Mouse (Mus musculus): Measurements from ENCODE around the gene Ccna2. TPM values are rescaled to one million over a fixed set of nuclear protein-coding genes. Genes with fewer than 3 reads are reported as not detected.
"Not testable (repeated sequence)": the region's sequence is repeated elsewhere in the genome, so short reads cannot be mapped to it uniquely, and the experiment has no call there.

The Ccna2 gene
- polyA plus RNA-seq (2014; fragmentation: Nextera tagmentation; extraction: Ambion mirVana), result 196 and 200 TPM in 2 replicates

DNA sequence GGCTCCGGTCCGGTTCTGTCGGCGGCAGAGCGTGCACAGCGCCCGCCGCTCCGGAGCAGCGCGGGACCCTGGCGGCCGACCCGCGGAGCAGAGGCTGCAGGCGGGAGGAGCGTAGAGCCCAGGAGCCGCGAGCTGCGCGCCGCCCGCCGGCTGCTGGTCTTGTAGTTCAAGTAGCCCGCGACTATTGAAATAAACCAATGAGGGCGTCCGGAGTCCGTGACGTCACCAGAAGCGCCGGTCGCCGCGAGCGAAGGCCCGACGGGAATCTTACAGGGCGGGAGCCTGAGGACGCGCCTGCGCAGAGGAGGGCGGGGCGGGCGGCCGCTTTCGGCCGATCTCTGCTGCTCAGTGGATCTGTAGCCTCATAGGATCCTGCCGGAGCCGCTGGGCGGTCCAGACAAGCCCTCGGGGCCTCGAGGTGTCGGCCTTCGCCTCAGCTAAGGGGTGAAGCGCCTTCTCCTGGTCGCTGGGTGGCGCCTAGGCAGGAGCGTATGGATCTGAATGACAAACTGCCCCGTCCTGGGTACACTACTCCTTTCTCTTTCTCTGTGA is at the start of gene Ccna2:
Ccna2 (minus strand) TSS at position 324 of the 552 bp plus-strand sequence.
- Histone ChIP-seq H3K36me3 (ENCODE audit: control insufficient read depth, insufficient read depth, low read length) (peaks cover 28% of the 10 kb centered on the region), H3K9me3 (ENCODE audit: control insufficient read depth, low read depth, low read length) (no peaks in the 10 kb centered on the region), H3K4me2 (replicated peaks; ENCODE audit: low read depth, low read length) (peak within 1 kb of the TSS; percentile 73), H3K27ac (ENCODE audit: low read length) (peak within 1 kb of the TSS; percentile 79), H3K4me3 (ENCODE audit: low read depth, low read length) (peak within 1 kb of the TSS; percentile 91), H3K9ac (replicated peaks; ENCODE audit: low read depth, low read length) (peak within 1 kb of the TSS; percentile 85), H3K4me1 (ENCODE audit: control insufficient read depth, insufficient read depth, low read length) (peaks cover 6% of the 10 kb centered on the region; the same call in 1 of the 2 replicates), H3K27me3 (ENCODE audit: control insufficient read depth, insufficient read depth, low read length) (no peaks in the 10 kb centered on the region)
- 0% methylated on average over 60 of the region's 60 CpGs for WGBS
- ATAC-seq (ENCODE audit: insufficient number of reproducible peaks, insufficient read depth, low FRiP score, low read depth), result peak; percentile 100

GRCm38 (mm10) chr3:36618181-36618580 is 46.2 kb upstream of the Ccna2 start:
- Histone ChIP-seq H3K4me1 (ENCODE audit: control insufficient read depth, insufficient read depth, low read length) (no peaks in the 10 kb centered on the region), H3K9ac (replicated peaks; ENCODE audit: low read depth, low read length) (no peak overlapping the region), H3K9me3 (ENCODE audit: control insufficient read depth, low read depth, low read length) (no peaks in the 10 kb centered on the region), H3K27me3 (ENCODE audit: control insufficient read depth, insufficient read depth, low read length) (no peaks in the 10 kb centered on the region), H3K4me3 (ENCODE audit: low read depth, low read length) (no peak overlapping the region), H3K36me3 (ENCODE audit: control insufficient read depth, insufficient read depth, low read length) (no peaks in the 10 kb centered on the region), H3K4me2 (replicated peaks; ENCODE audit: low read depth, low read length) (no peak overlapping the region), H3K27ac (ENCODE audit: low read length) (no peak overlapping the region)
- no peak for ATAC-seq (ENCODE audit: insufficient number of reproducible peaks, insufficient read depth, low FRiP score, low read depth)
- 55% methylated on average over 7 of the region's 7 CpGs for WGBS

DNA sequence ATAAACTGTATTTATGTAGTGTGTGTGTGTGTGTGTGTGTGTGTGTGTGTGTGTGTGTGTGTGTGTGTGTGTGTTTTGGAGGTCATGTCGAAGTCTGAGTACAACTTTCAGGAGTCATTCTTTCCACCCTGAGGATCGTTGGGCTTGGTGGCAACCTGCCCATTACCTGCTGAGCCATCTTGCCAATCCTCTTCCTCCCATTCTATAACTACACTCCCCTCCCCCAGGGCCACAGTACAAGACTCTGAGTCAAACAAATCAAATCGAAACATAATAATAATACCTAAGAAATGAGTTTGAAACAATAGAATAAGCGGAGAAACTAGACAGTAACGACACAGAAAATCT is 41.9 kb upstream of the Ccna2 start:
- H3K36me3 ChIP-seq (ENCODE audit: control insufficient read depth, insufficient read depth, low read length), result no peaks in the 10 kb centered on the region; the same call in 1 of the 2 replicates
- no peaks in the 10 kb centered on the region for H3K4me1 ChIP-seq (ENCODE audit: control insufficient read depth, insufficient read depth, low read length)
- H3K4me3 ChIP-seq (ENCODE audit: low read depth, low read length), result no peak overlapping the region
- no peaks in the 10 kb centered on the region for H3K27me3 ChIP-seq (ENCODE audit: control insufficient read depth, insufficient read depth, low read length)
- no peaks in the 10 kb centered on the region for H3K9me3 ChIP-seq (ENCODE audit: control insufficient read depth, low read depth, low read length)
- no peak overlapping the region for H3K27ac ChIP-seq (ENCODE audit: low read length)
- H3K4me2 ChIP-seq (replicated peaks; ENCODE audit: low read depth, low read length), result peak overlapping the region; percentile 66; the same call in 1 of the 2 replicates
- no peak for ATAC-seq (ENCODE audit: insufficient number of reproducible peaks, insufficient read depth, low FRiP score, low read depth)
- H3K9ac ChIP-seq (replicated peaks; ENCODE audit: low read depth, low read length), result no peak overlapping the region
- 62% methylated on average over 5 of the region's 5 CpGs for whole genome bisulfite sequencing

DNA sequence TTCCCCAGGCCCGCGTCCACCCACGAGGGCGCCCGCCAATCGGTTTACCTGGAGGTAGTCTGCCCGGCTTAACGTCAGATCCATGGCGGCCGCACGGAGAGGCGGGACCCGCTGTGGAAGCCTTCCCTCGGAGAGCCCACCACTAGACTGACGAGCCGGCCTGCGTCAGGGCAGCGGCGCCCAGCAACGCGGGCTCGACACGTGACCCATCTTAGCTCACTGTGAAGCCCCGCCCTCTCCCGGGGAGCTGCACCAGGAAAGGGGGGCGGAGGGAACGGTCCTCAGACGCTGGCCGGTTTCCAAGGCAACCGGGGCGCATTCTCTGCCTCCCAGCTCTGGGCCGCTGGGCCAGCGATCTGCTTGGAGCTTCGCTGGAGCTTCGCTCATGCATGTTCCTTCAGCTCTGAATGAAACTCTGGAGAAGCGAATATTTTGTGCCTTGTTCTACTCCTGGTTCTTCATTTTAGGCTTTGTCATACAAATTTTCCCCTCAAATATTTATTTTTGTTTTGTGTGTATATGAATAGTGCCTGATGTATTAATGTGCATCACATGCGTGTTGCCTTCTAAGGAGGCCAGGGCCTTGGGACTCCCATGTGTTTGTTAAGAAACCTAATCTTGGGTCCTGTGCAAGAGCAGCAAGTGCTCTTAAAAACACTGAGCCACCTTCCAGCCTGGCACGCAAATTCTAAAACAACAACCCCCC is 41.4 kb upstream of the Ccna2 start, which contains the start of gene Bbs7:
Bbs7 (minus strand) TSS at position 276 of the 706 bp plus-strand sequence.
- H3K36me3 ChIP-seq (ENCODE audit: control insufficient read depth, insufficient read depth, low read length), result no peaks in the 10 kb centered on the region; the same call in 1 of the 2 replicates
- H3K9me3 ChIP-seq (ENCODE audit: control insufficient read depth, low read depth, low read length), result no peaks in the 10 kb centered on the region
- H3K9ac ChIP-seq (replicated peaks; ENCODE audit: low read depth, low read length), result peak within 1 kb of the TSS; percentile 43
- peak within 1 kb of the TSS; percentile 58 for H3K4me3 ChIP-seq (ENCODE audit: low read depth, low read length)
- 4% methylated on average over 38 of the region's 38 CpGs for WGBS
- no peaks in the 10 kb centered on the region for H3K27me3 ChIP-seq (ENCODE audit: control insufficient read depth, insufficient read depth, low read length)
- H3K27ac ChIP-seq (ENCODE audit: low read length), result no peak within 1 kb of the TSS
- H3K4me2 ChIP-seq (replicated peaks; ENCODE audit: low read depth, low read length), result peak within 1 kb of the TSS; percentile 66
- no peaks in the 10 kb centered on the region for H3K4me1 ChIP-seq (ENCODE audit: control insufficient read depth, insufficient read depth, low read length)
- ATAC-seq (ENCODE audit: insufficient number of reproducible peaks, insufficient read depth, low FRiP score, low read depth), result peak; percentile 100

- no peak overlapping the region for H3K27ac ChIP-seq (ENCODE audit: low read length)
- no peaks in the 10 kb centered on the region for H3K9me3 ChIP-seq (ENCODE audit: control insufficient read depth, low read depth, low read length)
- H3K4me2 ChIP-seq (replicated peaks; ENCODE audit: low read depth, low read length), result peak overlapping the region; percentile 66
- H3K4me1 ChIP-seq (ENCODE audit: control insufficient read depth, insufficient read depth, low read length), result no peaks in the 10 kb centered on the region
- no peaks in the 10 kb centered on the region; the same call in 1 of the 2 replicates for H3K36me3 ChIP-seq (ENCODE audit: control insufficient read depth, insufficient read depth, low read length)
- no peaks in the 10 kb centered on the region for H3K27me3 ChIP-seq (ENCODE audit: control insufficient read depth, insufficient read depth, low read length)
- peak; percentile 12; the same call in 1 of the 2 replicates for ATAC-seq (ENCODE audit: insufficient number of reproducible peaks, insufficient read depth, low FRiP score, low read depth)
- H3K4me3 ChIP-seq (ENCODE audit: low read depth, low read length), result peak overlapping the region; percentile 58
- peak overlapping the region; percentile 43 for H3K9ac ChIP-seq (replicated peaks; ENCODE audit: low read depth, low read length)
- WGBS, result 4% methylated on average over 6 of the region's 6 CpGs
Measured at GRCm38 (mm10) chr3:36612687-36613086, 40.7 kb upstream of the Ccna2 start.

DNA sequence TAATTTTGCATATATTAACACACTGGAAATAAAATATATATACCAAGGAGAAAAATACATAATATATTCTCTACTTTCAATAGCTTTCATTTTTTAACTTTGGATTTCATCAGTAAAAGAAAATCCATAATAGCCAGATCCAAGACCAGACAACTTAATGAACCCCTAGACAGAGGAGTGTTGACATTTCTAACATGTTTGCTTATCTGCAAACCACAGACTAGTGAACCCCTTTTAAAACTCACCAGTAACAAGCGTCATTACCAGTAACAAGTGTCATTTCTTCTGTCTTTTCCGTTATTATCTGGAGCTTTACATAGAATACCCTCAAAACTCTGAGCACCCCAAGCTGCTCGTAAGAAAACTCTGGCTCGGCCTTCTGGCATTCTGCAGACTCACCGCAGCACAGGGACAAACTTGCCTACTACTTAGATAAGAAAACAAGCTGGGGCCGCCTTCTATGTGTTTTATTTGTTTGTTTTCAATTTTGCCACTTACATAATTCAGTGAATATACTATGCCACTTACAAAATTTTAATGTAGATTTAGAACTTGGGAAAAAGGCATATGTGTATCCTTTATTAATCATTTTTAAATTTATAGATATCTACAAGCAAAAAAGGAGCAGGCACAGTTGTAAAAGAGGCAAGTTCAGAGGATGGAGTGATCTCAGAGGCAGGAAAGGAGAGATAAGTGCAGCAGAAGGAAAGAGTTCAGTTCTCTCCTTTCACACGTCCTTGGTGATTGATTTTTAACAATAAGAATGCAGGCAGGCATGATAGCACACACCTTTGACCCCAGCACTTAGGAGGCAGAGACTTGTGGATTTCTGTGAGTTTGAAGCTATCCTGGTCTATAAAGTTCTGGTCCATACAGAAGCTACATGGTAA is 34.2 kb upstream of the Ccna2 start:
- Histone ChIP-seq H3K4me1 (ENCODE audit: control insufficient read depth, insufficient read depth, low read length) (no peaks in the 10 kb centered on the region), H3K27me3 (ENCODE audit: control insufficient read depth, insufficient read depth, low read length) (no peaks in the 10 kb centered on the region), H3K4me3 (ENCODE audit: low read depth, low read length) (no peak overlapping the region), H3K27ac (ENCODE audit: low read length) (no peak overlapping the region), H3K4me2 (replicated peaks; ENCODE audit: low read depth, low read length) (no peak overlapping the region), H3K9ac (replicated peaks; ENCODE audit: low read depth, low read length) (no peak overlapping the region), H3K36me3 (ENCODE audit: control insufficient read depth, insufficient read depth, low read length) (no peaks in the 10 kb centered on the region; the same call in 1 of the 2 replicates), H3K9me3 (ENCODE audit: control insufficient read depth, low read depth, low read length) (no peaks in the 10 kb centered on the region)
- 63% methylated on average over 7 of the region's 7 CpGs for WGBS
- ATAC-seq (ENCODE audit: insufficient number of reproducible peaks, insufficient read depth, low FRiP score, low read depth), result no peak

DNA sequence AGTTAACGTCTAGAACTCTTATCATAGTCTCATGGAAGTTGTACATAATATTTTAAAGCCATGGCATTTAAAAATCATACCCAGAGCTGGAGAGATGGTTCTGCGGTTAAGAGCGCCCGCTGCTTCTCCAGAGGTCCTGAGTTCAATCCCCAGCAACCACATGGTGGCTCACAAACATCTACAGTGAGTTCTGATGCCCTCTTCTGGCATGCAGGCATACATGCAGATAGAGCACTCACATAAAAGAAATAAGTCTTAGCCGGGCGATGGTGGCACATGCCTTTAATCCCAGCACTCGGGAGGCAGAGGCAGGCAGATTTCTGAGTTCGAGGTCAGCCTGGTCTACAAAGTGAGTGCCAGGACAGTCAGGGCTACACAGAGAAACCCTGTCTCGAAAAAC is 27.8 kb upstream of the Ccna2 start:
- H3K27ac ChIP-seq (ENCODE audit: low read length); H3K9me3 ChIP-seq (ENCODE audit: control insufficient read depth, low read depth, low read length); H3K9ac ChIP-seq (replicated peaks; ENCODE audit: low read depth, low read length); ATAC-seq (ENCODE audit: insufficient number of reproducible peaks, insufficient read depth, low FRiP score, low read depth); H3K36me3 ChIP-seq (ENCODE audit: control insufficient read depth, insufficient read depth, low read length); H3K4me1 ChIP-seq (ENCODE audit: control insufficient read depth, insufficient read depth, low read length); H3K4me3 ChIP-seq (ENCODE audit: low read depth, low read length); H3K27me3 ChIP-seq (ENCODE audit: control insufficient read depth, insufficient read depth, low read length); H3K4me2 ChIP-seq (replicated peaks; ENCODE audit: low read depth, low read length): not testable (repeated sequence)
- WGBS, result 91% methylated on average over 8 of the region's 9 CpGs

- no peaks in the 10 kb centered on the region for H3K27me3 ChIP-seq (ENCODE audit: control insufficient read depth, insufficient read depth, low read length)
- no peak overlapping the region for H3K4me2 ChIP-seq (replicated peaks; ENCODE audit: low read depth, low read length)
- H3K27ac ChIP-seq (ENCODE audit: low read length), result no peak overlapping the region
- H3K4me1 ChIP-seq (ENCODE audit: control insufficient read depth, insufficient read depth, low read length), result no peaks in the 10 kb centered on the region
- H3K9ac ChIP-seq (replicated peaks; ENCODE audit: low read depth, low read length), result no peak overlapping the region
- H3K4me3 ChIP-seq (ENCODE audit: low read depth, low read length), result no peak overlapping the region
- no peaks in the 10 kb centered on the region for H3K36me3 ChIP-seq (ENCODE audit: control insufficient read depth, insufficient read depth, low read length)
- ATAC-seq (ENCODE audit: insufficient number of reproducible peaks, insufficient read depth, low FRiP score, low read depth), result no peak
- 72% methylated on average over 3 of the region's 3 CpGs for WGBS
- H3K9me3 ChIP-seq (ENCODE audit: control insufficient read depth, low read depth, low read length), result no peaks in the 10 kb centered on the region
Measured at GRCm38 (mm10) chr3:36598811-36599210, 26.9 kb upstream of the Ccna2 start.

All from stomach, embryonic 14.5 days (tissue).